Mouse (Mus musculus) heart, embryonic 11.5 days (tissue): Measurements from ENCODE around the gene Marcksl1. TPM values are rescaled to one million over a fixed set of nuclear protein-coding genes. Genes with fewer than 3 reads are reported as not detected.

Experiments used
- ATAC-seq: fragments of 200-750 bp; cut with Nextera tagmentation; replicated peaks from 2 replicates; pipeline ENCODE4 v1.8.0; 2017; ENCODE audit warnings: moderate library complexity; ENCODE audit not compliant: insufficient number of reproducible peaks, low FRiP score, low TSS enrichment
- H3K27ac ChIP-seq: fragments of 300-500 bp; sonication (generic); 2 replicates; pipeline ENCODE4 v1.5.1; 2014; ENCODE audit warnings: mild to moderate bottlenecking, low read depth, low read length
- H3K27me3 ChIP-seq: fragments of 300-500 bp; sonication (generic); 2 replicates; pipeline ENCODE4 v1.6.1; 2014; ENCODE audit warnings: mild to moderate bottlenecking, low read length, mixed read lengths; ENCODE audit not compliant: control insufficient read depth, insufficient read depth
- H3K36me3 ChIP-seq: fragments of 300-500 bp; sonication (generic); 2 replicates; pipeline ENCODE4 v1.6.1; 2014; ENCODE audit warnings: mild to moderate bottlenecking, low read length, moderate library complexity, mixed read lengths; ENCODE audit not compliant: control insufficient read depth, insufficient read depth
- H3K4me1 ChIP-seq: fragments of 300-500 bp; sonication (generic); 2 replicates; pipeline ENCODE4 v1.6.1; 2014; ENCODE audit warnings: low read length; ENCODE audit not compliant: control insufficient read depth, insufficient read depth
- H3K4me2 ChIP-seq: fragments of 300-500 bp; sonication (generic); 2 replicates; pipeline ENCODE4 v1.6.1; 2014; ENCODE audit warnings: mild to moderate bottlenecking, moderate library complexity
- H3K4me3 ChIP-seq: fragments of 300-500 bp; sonication (generic); 2 replicates; pipeline ENCODE4 v1.5.1; 2014; ENCODE audit warnings: low read depth, low read length
- H3K9ac ChIP-seq: fragments of 300-500 bp; sonication (generic); 2 replicates; pipeline ENCODE4 v1.6.1; 2014; ENCODE audit warnings: mild to moderate bottlenecking, low read depth, low read length, moderate library complexity
- H3K9me3 ChIP-seq: fragments of 300-500 bp; sonication (generic); replicated peaks from 2 replicates; pipeline ENCODE4 v1.6.1; 2016; ENCODE audit warnings: low read length; ENCODE audit not compliant: control insufficient read depth
- WGBS: fragments of 180-500 bp; shearing (Covaris S2); extraction: QIAGEN DNeasy Blood & Tissue Kit; methylation state at CpG from one replicate; pipeline ENCODE4 v1.1.7; 2014; ENCODE audit not compliant: insufficient replicate concordance; 5-methylcytosine and 5-hydroxymethylcytosine counted together
- polyA plus RNA-seq: library from polyadenylated mRNA; unstranded; fragments of >200 nt; fragmentation: Nextera tagmentation; extraction: Ambion mirVana; gene quantifications from 2 replicates; pipeline ENCODE4 v1.2.1, GENCODE M21; 2014

Marcksl1 gene
- polyA plus RNA-seq, 1 experiment from 2014 or later, result 506 TPM

GRCm38 (mm10) chr4:129505511-129505910 is 7.9 kb upstream of the Marcksl1 start:
- WGBS, result 76% methylated on average over 3 of the region's 3 CpGs
- no peak overlapping the region for H3K27ac ChIP-seq
- peaks cover 30% of the 10 kb centered on the region for H3K4me1 ChIP-seq

GRCm38 (mm10) chr4:129507434-129508236 is 5.7 kb upstream of the Marcksl1 start:
- no peak for ATAC-seq
- Histone ChIP-seq H3K4me3 (no peak overlapping the region), H3K9ac (no peak overlapping the region), H3K4me2 (no peak overlapping the region), H3K27me3 (no peaks in the 10 kb centered on the region), H3K9me3 (no peaks in the 10 kb centered on the region), H3K27ac (no peak overlapping the region), H3K4me1 (peaks cover 24% of the 10 kb centered on the region), H3K36me3 (no peaks in the 10 kb centered on the region)
- WGBS, result 57% methylated on average over 9 of the region's 10 CpGs

More at GRCm38 (mm10) chr4:129505511-129505910, 7.9 kb upstream of the Marcksl1 start:
- no peak overlapping the region for H3K4me2 ChIP-seq
- no peaks in the 10 kb centered on the region for H3K9me3 ChIP-seq
- H3K9ac ChIP-seq, result no peak overlapping the region
- no peaks in the 10 kb centered on the region for H3K36me3 ChIP-seq
- no peak for ATAC-seq
- no peaks in the 10 kb centered on the region for H3K27me3 ChIP-seq
- no peak overlapping the region for H3K4me3 ChIP-seq

GRCm38 (mm10) chr4:129508237-129508515 is 5.2 kb upstream of the Marcksl1 start:
- no peak for ATAC-seq

GRCm38 (mm10) chr4:129508834-129509600 is 4.4 kb upstream of the Marcksl1 start:
- WGBS, result 61% methylated on average over 15 of the region's 15 CpGs
- Histone ChIP-seq H3K36me3 (no peaks in the 10 kb centered on the region), H3K4me2 (no peak overlapping the region), H3K27ac (no peak overlapping the region), H3K4me1 (peaks cover 13% of the 10 kb centered on the region), H3K27me3 (no peaks in the 10 kb centered on the region), H3K9me3 (no peaks in the 10 kb centered on the region), H3K4me3 (no peak overlapping the region), H3K9ac (no peak overlapping the region)
- no peak for ATAC-seq

More at GRCm38 (mm10) chr4:129508237-129508515, 5.2 kb upstream of the Marcksl1 start:
- Histone ChIP-seq H3K9ac (no peak overlapping the region), H3K27me3 (no peaks in the 10 kb centered on the region), H3K4me3 (no peak overlapping the region), H3K36me3 (no peaks in the 10 kb centered on the region), H3K4me1 (peaks cover 18% of the 10 kb centered on the region), H3K9me3 (no peaks in the 10 kb centered on the region), H3K27ac (no peak overlapping the region), H3K4me2 (no peak overlapping the region)
- 39% methylated on average over 3 of the region's 3 CpGs for WGBS

GRCm38 (mm10) chr4:129509650-129510049 is 3.7 kb upstream of the Marcksl1 start:
- no peak overlapping the region for H3K9ac ChIP-seq
- WGBS, result 51% methylated on average over 3 of the region's 3 CpGs

GRCm38 (mm10) chr4:129510723-129511412 is 2.5 kb upstream of the Marcksl1 start:
- Histone ChIP-seq H3K27me3 (no peaks in the 10 kb centered on the region), H3K4me3 (no peak overlapping the region), H3K4me2 (no peak overlapping the region), H3K9ac (no peak overlapping the region), H3K36me3 (no peaks in the 10 kb centered on the region), H3K4me1 (peaks cover 13% of the 10 kb centered on the region), H3K27ac (no peak overlapping the region), H3K9me3 (no peaks in the 10 kb centered on the region)
- WGBS, result 67% methylated on average over 6 of the region's 6 CpGs
- ATAC-seq, result no peak

More at GRCm38 (mm10) chr4:129509650-129510049, 3.7 kb upstream of the Marcksl1 start:
- Histone ChIP-seq H3K9me3 (no peaks in the 10 kb centered on the region), H3K27ac (no peak overlapping the region), H3K4me2 (no peak overlapping the region), H3K4me1 (peaks cover 13% of the 10 kb centered on the region), H3K27me3 (no peaks in the 10 kb centered on the region), H3K36me3 (no peaks in the 10 kb centered on the region), H3K4me3 (no peak overlapping the region)
- no peak for ATAC-seq

- H3K27me3 ChIP-seq, result no peaks in the 10 kb centered on the region
- peaks cover 13% of the 10 kb centered on the region for H3K4me1 ChIP-seq
- WGBS, result 58% methylated on average over 6 of the region's 6 CpGs
- no peak overlapping the region for H3K4me3 ChIP-seq
- H3K9me3 ChIP-seq, result no peaks in the 10 kb centered on the region
- no peak overlapping the region for H3K27ac ChIP-seq
- peaks cover 1% of the 10 kb centered on the region; the same call in 1 of the 2 replicates for H3K36me3 ChIP-seq
- no peak overlapping the region for H3K4me2 ChIP-seq
- ATAC-seq, result no peak
- H3K9ac ChIP-seq, result no peak overlapping the region
Observed at GRCm38 (mm10) chr4:129511413-129512096, 1.8 kb upstream of the Marcksl1 start.

GRCm38 (mm10) chr4:129513891-129514290 is 510 bp downstream of the Marcksl1 start:
- Histone ChIP-seq H3K27ac (peak overlapping the region; percentile 96), H3K4me1 (peaks cover 5% of the 10 kb centered on the region; the same call in 1 of the 2 replicates), H3K9me3 (no peaks in the 10 kb centered on the region), H3K4me2 (peak overlapping the region; percentile 78), H3K9ac (peak overlapping the region; percentile 100), H3K27me3 (no peaks in the 10 kb centered on the region), H3K36me3 (peaks cover 9% of the 10 kb centered on the region; the same call in 1 of the 2 replicates), H3K4me3 (peak overlapping the region; percentile 98)
- WGBS, result under 1% methylated on average over 51 of the region's 57 CpGs
- peak; percentile 23; the same call in 1 of the 2 replicates for ATAC-seq
